Mouse (Mus musculus) megakaryocyte, embryonic 14.5 days (primary cell): ENCODE measurements around the gene Plekhb2.

Experiments used
- FLI1 ChIP-seq: IDR thresholded peaks from 2 replicates; pipeline ENCODE4 v1.6.1; 2012; ENCODE audit warnings: low read length, inconsistent platforms, mixed read lengths
- GATA1 ChIP-seq: IDR thresholded peaks from 3 replicates; pipeline ENCODE4 v1.6.1; 2012; ENCODE audit warnings: mixed read lengths, low read length, inconsistent platforms, borderline replicate concordance

- TF ChIP-seq FLI1 (no peak), GATA1 (no peak)
Observed at GRCm38 (mm10) chr1:34808445-34808844, 41.3 kb upstream of the Plekhb2 start.
